Mouse (Mus musculus): ENCODE measurements around the gene Rab5c.

Rab5c gene

DNA sequence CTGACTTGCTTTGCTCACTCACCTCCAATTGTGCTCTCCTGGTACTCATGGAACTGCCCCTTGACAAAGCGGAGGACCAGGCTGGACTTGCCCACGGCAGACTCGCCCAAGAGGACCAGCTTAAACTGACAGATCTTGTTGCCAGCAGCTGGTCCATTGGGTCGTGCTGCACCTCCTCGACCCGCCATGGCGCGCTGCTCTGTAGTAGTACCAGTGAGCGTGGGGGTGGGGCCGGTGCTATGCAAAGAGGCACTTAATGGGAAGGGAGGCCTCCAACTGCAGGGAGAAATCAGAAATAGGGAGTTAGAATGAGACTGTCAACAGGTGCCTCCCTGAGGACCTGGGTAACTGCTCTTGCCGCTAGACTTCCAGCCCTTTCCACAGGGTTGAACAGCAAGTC lies 18.1 kb downstream of the Rab5c start:
- DNase-seq: peak in 1 of 2 experiments; percentile 48

DNA sequence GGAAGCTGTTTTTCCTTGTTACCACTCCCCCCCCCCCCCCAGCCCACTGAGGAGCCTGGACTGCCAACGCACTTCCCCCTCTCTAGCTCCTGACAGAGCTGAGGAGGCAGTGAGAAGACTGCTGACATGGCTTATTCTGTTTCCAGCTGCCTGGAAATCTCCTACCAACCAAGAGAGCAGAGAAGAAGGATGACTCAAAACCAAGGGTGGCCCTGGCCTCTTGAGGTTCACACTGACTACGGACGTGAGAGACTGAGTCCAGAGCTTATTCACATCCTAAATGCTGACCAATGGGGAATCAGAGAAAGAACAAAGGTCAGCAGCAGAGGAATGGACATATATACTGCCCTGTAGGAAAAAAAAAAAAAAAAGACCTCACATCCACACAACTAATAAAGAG lies 18.7 kb downstream of the Rab5c start:
- no peak for DNase-seq

- DNase-seq: no peak
Observed at GRCm38 (mm10) chr11:100718866-100719265, 19.1 kb downstream of the Rab5c start.

- DNase-seq: no peak
Observed at GRCm38 (mm10) chr11:100718462-100718861, 19.6 kb downstream of the Rab5c start.

GRCm38 (mm10) chr11:100716649-100717048 lies 21.4 kb downstream of the Rab5c start:
- DNase-seq: no peak

DNA sequence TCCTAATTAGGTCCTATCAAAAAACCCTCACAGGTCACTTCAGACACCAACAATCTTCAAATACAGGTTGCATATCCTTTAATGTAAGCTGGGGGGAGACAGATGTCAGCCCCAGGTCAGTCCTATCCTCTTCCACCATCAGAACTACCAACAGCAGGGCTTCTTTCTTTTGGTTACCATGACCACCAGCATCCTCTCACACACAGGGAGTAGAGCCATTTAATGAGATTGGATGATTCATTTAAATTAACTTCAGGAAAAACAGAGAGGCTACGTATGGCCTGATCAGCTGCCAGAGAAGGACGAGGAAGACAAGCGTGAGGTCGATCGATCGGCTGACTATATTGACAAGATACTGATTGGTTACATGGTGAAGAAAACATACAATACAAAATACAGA lies 23.1 kb downstream of the Rab5c start:
- no peak for DNase-seq

DNA sequence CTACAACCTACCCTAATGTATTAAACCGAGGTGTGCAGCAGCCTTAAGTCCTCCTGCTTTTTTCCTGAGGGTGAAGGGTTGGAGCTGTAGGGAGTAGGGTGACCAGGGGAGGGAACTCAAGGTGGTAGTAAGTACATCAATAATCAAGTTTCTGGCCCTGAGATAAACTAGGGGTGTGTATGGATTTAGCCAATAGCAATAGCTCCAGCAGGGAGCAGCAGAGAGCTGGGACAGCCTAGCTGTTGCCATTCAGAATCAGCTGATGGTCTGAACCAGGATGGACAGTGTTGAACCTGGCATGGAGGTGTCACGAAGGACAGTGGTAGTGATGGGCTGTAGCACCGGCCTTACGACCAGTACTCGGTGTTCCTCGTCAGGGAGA lies 23.5 kb downstream of the Rab5c start:
- DNase-seq: peak; percentile 77 to 82

GRCm38 (mm10) chr11:100713735-100714533 lies 24.1 kb downstream of the Rab5c start, which contains the start of gene Hspb9:
Gene Hspb9, plus strand, starts transcription at chr11:100713850.
- DNase-seq: peak; percentile 79 to 82

- no peak for DNase-seq
Observed at GRCm38 (mm10) chr11:100713174-100713573, 24.8 kb downstream of the Rab5c start.

GRCm38 (mm10) chr11:100711783-100712615 lies 26.0 kb downstream of the Rab5c start, which contains the start of gene Kat2a:
Gene Kat2a, minus strand, starts transcription at chr11:100712465.
- DNase-seq: peak; percentile 79 to 87

GRCm38 (mm10) chr11:100710977-100711376 lies 27.0 kb downstream of the Rab5c start:
- no peak for DNase-seq

GRCm38 (mm10) chr11:100710528-100710927 lies 27.5 kb downstream of the Rab5c start:
- no peak for DNase-seq

DNA sequence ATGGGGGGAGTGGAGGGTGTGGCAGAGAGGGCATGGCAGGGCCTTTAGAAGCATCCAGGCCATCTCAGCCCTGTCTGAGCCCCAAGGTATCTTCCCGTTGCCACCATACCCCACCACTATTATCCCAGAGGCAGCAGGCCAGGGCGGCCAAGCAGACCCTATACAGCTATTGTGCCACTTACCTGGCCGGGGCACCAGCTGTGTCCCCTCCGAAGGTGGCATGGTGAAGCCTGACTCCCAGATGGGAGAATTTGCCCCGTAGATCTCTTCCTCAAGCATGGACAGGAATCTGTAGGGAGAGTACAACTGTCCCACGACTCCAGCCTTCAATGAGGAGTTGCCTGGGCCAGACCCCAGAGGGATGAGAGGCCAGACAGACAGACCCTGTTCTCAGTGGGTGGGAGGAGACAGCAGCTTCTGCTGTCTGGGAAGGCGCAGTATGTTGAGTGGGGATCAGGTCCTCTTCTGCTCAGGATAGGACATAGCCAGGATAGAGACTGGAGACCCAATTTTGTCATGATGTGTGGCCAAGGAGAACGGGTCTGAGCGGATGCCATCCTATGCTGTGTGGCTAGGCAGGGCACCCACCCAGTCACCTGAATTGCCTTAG lies 28.7 kb downstream of the Rab5c start:
- DNase-seq: no peak

GRCm38 (mm10) chr11:100705095-100705747 lies 32.8 kb downstream of the Rab5c start:
- DNase-seq: no peak

DNA sequence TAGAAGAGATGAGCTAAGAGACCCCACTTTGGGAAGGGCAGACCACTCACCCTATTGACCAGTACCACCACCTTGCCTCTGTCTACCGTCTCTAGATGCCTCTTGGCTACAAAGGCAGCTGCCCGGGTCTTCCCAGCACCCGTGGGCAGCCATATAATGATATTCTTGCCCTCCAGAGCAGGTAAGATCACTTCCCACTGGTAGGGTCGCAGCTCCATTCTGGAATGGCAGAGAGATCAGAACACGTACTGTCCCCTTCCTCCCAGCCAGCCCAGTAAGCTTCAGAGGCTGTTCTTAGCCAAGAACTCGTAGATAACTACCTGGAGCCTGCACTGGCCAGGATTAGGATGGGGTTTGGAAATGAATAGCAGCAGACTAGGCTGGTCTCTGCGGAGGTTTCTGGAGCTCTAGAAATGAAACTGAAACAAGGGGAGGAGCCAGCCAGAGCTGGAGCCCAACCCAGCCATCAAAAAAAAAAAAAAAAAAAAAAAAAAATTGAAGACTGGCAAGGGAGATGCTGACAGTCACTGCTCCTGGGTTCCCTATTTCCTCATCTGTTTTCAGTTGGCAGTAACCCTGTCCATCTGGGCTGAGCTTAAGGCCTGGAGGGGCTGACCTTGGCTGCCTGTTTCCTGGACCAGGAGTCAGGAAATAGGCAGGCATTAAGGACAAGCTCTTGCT lies 34.0 kb downstream of the Rab5c start, which contains the start of gene Dhx58:
Gene Dhx58 (minus strand): TSS at position 421 of the 681 bp plus-strand sequence.
- DNase-seq: peak in 1 of 2 experiments; percentile 32

- DNase-seq: no peak
Observed at GRCm38 (mm10) chr11:100703366-100703765, 34.6 kb downstream of the Rab5c start.

DNA sequence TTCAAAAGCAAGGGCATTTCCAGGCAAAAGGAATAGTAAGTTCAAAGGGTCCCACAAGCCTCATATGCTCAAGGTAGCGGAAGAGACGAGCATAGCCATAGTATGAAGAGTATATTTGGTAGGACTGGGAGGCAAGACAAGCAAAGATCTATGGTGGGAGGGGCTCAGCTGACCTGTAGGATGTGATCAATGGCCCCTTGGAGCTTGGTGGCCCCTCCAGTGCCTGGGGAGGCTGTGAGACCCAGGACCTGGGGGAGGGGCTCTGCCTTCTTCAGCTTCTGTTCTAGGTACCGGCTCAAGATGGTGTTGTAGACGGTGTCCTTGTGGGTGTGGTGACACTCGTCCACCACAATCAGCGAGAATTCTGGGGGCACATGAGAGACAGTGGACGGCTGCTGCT lies 35.1 kb downstream of the Rab5c start:
- DNase-seq: no peak

DNA sequence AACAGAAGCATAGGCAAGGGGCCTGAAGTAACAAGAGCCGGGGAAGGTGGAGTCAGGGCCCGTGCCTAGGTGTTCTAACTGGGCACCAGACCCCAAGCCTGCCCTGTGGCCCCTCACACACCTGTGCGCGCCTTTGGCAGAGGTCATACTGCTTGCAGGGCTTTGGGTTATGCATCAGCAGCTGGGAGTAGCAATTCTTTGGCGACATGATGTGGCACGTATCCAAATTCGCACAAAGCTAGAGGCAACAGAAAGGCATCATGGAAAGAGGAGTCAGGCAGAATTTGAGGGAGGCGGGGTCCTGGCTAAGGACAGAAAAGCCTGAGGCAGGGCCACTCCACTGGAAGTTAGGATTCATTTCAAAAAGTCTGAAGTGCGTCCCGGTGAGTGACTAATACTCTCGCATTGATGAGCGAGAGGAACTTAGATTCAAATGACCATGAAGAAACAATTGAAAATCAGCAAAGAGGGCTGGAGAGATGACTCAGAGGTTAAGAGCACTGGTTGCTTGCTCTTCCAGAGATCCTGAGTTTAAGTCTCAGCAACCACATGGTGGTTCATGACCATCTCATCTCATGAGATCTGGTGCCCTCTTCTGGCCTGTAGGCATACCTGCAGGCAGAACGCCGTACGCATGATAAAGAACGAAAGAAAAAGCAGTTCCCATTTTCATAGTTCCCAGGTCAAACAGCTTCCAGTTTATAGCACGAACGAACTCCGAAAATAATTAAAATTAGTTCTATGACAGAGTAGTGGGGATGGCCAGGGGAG lies 35.7 kb downstream of the Rab5c start:
- DNase-seq: peak; percentile 72 to 80

DNA sequence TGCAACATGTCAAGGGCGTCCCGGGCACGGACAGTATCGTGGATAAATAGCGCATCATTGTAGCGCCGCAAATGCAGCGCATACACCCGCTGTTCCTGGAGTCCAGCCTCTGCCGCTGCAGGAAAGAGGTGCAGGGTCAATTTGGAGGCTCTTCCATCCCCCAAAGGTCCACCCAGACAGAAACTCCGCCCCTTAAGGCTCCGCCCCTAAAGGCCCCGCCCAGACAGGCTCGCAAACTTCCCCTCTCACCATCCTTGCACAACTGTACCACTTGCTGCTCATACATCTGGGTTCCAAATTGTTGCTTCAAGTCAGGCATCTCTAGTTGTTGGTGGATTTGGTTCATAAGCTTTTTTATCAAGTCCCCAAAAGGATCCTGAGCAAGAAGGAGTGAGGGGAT lies 36.7 kb downstream of the Rab5c start:
- peak; percentile 81 for DNase-seq

- DNase-seq: no peak
Observed at GRCm38 (mm10) chr11:100700710-100701109, 37.3 kb downstream of the Rab5c start.

DNA sequence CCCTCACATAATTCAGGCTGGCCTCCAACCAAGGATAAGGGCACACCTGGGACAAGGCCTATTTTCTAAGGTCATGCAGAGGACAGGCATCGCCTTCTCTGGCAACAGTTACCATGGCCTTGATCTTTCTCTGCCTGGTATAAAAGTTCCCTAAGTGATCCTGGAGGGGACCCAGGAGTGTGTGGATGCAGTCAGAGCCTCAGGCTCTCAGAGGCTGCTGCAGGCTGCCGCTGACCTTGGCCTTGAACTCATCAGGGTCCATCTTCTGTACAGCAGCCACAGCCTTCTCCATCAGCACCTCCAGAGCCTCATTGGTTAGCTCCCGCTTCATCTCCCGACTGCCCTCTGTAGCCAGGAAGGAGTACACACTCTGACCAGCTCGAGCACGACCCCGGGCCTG lies 40.1 kb downstream of the Rab5c start:
- no peak for DNase-seq

Data from lung, adult 18-20 months (tissue).